Mouse (Mus musculus): ENCODE results near the gene Ptprg.

Ptprg gene

DNA sequence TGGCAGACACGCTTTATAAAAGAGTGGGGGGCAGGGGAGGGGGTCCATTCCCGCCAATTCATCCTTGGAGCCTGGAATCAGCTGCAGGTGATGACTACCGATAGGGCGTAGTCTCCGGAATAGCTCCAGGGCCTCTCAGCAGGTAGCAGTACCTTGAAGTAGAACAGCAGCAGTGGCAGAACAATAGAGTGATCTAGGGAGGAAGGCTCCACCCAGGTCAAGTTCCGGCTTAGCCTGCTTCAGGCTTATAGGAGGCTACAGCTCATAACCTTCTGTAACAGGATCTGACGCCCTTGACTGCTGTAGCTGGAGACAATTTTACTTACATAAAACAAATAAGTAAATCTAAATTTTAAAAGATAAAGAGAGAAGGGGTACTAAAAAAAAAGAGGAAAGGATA, 554.1 kb downstream of the Ptprg start:
- no peak for DNase-seq

DNA sequence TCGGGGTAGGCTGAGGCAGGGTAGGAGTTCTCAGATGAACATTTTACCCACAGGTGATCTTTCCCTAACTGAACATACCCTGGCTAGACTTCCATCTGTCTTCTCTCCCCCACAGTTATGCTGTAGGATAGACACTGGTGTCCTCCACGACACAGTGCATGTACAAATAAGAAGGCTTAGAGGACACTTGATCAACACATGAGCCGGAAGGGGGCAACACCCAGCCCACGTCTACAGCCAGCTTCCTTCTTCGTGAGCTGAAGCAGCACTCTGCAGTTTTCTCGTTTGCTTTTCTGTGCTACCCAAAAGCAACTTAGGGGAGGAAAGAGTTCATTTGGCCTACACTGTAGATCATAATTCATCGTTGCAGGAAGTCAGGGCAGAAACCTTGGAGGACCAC, 554.7 kb downstream of the Ptprg start:
- DNase-seq = no peak

DNA sequence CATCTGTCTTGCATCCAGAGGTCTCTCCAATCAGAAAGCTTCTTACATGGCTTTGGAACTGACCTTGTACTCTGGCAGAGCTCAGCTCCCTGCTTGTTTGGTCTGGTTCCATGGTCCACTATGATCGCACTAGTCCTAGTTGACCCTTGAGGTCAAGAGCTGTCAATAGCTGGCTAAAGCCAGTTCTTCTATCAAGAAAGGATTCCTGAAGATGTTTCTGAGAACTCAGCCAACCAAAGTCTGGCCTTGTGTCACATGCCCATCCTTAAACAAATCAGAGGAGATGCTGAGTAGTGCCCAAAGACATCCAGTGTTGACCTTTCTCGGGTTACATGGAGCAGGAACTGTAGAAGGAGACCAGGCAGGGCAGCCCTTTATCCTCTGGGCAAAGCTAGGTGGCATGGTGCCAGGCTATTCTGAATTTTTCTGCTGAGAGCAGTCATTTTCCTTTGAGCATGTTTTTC, 559.2 kb downstream of the Ptprg start:
- no peak for DNase-seq

DNA sequence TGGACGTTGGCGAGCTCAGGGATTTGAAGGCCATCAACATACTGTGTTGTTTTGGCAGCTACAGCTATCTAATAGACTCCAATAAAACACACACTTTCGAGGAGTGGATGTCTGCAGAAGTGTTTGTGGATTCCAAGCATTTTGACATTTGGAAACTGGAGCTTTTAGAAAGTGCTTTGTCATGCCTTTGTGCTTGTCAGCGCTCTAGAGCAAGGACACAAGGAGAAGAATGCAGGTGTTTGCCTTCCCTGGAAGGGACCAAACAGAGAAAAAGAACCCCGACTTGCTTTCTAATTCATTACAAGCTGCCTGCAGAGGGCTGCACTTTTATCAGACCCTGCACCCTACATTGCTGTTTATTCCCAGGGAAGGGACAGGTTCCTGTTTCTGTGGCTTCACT, 560.0 kb downstream of the Ptprg start:
- no peak for DNase-seq

DNA sequence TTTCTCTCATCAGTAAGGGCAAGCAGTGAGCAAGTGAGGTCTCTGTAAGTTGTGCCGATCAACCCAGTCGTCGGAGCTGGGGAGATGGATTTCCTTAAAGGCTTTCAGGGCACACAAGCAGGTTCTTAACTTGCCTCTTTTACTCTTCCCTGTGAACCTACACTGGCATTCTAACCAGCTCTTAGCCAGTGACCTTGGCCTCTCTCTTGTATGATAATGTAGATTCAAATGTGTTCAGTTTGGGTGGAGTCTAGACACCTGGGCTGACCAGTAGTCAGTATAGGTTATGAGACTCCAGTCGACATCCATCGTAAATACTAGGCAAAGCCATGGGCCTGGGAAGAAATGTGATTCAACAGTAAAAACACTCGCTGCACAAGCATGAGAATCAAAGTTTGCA, 560.7 kb downstream of the Ptprg start:
- no peak for DNase-seq

DNA sequence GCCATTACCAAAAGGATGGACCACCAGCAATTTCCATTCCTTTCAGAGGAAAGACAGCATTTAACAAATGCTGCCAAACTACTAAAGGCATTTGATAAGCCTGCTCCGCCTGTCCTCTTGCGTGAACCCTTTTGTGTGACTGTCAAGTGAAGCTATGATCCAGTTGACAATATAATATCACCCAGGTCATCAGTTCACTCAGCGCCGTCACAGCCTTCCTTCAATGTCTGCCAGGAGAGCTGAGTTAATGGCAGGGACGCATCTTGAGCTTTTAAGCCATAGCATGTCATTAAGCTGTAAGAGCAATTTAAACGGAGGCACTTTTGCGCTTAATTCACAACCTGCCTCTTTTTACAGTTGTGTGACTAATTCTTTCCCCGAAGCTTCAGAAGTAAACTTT, 565.9 kb downstream of the Ptprg start:
- no peak for DNase-seq

DNA sequence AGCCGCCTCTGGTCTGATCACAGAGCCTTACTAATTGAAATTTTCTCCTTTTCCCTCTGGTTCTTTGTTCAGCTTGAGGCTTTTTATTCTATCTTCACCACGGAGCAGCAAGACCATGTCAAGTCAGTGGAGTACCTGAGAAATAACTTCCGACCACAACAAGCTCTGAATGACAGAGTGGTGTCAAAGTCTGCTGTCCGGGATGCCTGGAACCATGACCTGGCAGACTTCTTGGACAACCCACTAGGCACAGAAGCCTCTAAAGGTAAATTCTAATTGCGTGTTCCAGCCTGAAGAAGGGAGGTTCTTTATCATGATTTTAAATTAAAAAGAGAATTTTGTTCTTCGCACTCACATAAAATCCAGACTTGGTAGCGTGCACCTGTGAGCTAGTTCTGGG, 568.6 kb downstream of the Ptprg start:
- no peak for DNase-seq

DNA sequence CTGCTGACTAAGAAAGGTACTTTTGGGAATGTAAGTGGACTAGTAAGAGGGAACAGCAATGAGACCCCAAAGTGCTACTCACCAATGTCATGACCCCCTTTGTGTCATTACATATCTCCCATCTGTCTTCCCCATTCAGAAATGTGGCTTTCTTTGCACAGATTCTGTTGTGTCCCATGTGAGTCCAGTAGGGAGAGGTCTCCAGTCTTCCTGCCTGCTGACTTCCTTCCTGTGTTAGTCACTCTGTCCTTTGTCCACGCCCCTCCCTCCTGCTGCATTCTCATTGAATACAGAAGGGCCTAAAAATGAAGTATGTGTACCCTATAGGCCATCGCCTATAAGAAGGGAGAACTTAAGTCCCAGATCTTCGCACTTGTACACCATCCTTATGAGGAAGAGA, 571.4 kb downstream of the Ptprg start:
- DNase-seq = no peak

DNA sequence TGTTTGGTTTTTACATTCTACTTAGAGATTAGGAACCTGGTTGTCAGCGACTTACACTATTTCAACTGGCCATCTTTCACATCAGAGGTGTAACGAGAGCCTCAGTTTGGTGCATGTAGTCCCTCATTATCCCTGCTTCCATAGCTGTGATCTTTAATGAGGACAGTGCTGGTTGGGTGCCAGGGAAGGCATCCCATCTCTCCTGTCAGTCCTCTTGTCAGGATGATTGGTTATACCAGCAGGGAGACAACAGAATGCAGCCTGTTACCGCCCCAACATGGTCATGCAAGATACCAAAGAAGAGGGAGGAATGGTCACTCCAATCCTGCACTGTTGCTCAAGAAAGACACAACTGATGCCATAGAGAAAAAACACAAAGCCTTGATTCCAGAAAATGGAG, 574.6 kb downstream of the Ptprg start:
- no peak for DNase-seq

DNA sequence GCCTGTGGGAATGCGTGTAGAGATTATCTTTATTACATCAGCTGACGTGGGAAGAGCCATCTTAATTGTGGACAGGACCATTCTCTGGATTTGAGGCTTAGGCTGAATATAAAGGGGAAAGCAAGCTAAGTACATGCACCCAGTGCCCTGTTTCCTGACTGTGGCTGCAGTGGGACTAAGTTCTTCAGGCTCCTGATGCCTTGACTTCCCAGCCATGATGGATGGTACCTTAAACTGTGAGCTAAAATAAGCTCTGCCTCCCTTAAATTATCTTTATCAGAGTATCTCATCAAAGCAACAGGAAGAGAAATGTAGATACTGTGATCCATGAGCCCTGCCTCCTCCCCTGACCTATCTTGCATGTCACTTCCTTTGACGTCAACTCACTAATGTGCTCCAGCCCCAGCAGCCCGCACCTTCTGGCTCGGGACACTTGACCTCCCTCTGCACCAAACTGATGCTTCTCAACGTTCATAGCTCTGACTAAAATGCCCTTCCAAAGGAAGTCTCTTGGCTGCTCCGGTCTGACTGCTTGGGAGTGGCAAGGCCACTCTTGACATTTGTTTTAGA, 578.8 kb downstream of the Ptprg start:
- DNase-seq = no peak

DNA sequence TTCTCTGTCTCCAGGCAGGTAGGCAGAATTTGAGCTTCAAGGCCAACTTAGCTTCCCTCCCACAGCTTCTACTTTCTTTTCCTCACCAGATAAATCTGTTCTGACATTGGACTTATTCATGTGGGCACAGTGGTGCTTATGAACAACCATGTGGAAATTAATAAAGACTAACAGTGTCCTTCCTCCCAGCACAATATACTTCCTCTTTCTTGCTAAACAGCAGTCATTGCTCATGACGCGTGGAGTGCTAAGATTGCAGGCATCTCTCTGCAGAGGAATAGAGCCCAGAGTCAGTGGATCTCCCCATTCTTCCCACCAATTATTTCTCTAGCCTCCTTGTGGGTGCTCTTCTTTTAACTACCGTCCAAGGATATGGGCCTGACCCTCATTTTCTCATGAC, 579.8 kb downstream of the Ptprg start:
- DNase-seq = no peak

DNA sequence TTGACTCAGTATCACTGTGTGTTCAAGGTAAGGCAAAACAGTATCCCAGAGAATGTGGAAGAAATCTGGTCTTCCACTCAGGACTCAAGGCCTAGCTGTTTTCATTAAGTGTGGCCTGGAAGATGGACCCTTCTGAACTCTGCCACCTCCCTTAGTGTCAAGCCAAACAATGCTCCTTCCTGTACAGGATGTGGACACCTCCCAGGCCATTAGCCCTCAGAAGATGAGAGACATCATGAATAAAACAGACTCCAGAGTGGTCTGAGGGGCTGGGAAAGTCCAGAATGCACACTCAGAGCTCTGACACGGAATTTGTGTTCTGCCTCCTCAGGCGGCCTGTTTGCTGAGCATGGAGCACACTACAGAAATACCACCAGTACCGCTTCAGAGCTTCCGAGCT, 581.2 kb downstream of the Ptprg start:
- DNase-seq = no peak

DNA sequence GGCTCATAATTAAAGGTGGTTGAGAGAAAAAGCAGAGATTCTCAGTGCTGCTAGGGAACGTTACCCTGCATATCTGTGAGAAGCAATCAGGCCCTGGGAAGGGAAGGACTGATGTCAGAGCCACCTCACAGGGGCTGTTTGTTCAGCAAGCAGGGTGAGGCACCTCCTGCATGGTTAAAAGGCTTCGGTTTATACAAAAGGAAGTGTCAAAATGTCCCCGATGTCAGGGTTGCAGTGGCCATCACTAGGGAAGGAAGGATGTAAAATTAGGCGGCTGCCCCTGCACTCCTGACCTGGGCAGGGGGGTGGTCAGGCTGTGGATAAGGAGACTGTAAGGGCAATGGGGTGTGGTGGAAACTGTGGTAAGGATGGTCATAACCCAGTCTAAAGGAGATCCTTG, 583.2 kb downstream of the Ptprg start:
- no peak for DNase-seq

DNA sequence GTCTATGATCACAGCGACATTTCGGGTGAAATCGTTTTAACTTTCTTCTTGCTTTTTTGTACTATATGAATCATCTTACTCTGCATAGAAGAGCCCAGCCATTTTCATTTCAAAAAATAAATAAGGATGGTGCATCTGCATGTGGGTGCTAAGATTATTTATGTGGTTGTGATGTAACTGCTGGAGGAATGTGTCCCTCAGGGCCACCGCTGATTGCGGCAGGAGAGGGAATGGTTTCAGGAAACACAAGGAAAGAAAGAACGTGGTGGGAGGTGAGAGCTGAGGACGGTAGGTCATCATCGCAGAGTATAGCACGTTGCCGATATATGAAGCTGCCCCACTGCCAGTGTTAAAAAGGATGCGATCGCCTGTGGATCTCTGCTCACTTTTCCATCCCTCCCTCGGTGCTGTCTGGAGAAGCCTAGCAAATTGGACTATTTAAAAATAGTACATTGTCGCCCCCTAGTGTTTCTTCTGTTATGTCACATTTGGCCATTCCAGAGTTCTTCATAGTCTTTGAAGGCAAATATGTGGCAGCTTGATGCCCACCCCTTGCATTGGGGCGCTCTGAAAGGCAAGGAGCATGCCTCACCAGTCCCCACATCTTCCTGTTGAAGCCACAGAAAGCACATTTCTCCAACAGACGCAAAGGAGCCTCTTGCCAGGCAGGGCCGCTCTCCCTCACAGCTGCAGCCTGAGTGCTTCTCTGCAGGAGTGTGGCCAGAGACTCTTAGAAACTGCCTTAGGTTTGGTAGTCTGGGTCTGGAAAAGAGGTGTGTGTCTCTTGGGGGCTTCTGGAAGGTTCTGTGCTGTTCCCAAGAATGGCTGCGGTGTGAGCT, 586.5 kb downstream of the Ptprg start:
- no peak for DNase-seq

DNA sequence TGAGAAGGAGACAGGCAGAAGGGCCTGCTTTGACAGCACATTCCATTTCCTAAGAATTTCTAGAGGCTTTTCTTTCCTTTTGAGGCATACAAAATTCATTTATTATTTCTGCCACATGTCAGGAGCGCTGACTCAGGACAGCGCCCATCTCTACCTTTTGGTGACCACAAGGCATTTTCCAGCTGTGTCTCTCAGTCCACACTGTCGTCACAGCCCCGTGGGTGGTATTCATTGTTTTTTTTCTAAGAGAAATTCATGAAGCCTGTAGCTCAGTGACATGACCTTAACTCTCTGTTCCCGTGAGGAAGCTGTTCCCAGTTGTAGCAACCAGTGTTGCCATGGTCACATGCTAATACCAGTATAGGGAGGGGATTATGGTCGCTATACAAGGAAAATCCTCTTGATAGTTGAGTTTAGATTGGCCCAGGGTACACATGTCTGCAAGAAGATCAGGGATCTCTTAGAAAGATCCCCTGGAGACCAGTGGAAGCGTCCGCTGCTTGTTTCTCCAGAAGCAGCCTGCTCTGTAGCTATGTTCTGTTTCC, 590.7 kb downstream of the Ptprg start:
- DNase-seq = no peak

DNA sequence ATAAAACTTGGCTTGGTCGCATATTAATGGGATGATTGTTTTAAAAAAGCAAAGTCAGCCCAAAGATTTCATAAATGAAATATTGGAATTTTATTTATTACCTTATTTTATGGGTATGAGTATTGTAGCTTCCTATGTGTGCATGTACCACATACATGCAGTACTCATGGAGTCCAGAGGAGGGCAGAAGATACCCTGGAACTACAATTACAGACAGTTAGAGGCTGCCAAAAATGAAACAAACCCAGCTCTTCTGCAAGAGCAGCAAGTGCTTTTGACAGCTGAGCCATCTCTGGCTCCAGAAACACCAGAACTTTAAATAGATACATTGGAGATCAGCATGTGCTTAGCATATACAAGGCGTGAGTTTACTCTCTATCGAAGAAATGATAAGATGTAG, 592.6 kb downstream of the Ptprg start:
- no peak for DNase-seq

DNA sequence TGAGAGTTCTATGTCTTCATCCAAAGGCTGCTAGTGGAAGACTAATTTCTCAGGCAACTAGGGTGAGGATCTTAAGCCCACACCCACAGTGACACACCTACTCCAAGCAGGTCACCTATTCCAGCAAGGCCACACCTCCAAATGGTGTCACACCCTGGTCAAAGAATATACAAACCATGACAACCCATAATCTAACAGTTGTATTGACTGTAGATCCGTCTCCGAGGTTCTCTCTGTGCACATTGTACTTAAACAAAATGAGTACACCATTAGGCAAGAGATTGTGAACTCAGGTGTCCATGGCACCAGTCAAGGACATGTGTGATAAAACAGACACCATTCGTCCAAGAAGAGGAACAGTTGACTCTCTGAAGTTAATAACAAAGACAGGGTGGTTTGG, 596.2 kb downstream of the Ptprg start:
- no peak for DNase-seq

DNA sequence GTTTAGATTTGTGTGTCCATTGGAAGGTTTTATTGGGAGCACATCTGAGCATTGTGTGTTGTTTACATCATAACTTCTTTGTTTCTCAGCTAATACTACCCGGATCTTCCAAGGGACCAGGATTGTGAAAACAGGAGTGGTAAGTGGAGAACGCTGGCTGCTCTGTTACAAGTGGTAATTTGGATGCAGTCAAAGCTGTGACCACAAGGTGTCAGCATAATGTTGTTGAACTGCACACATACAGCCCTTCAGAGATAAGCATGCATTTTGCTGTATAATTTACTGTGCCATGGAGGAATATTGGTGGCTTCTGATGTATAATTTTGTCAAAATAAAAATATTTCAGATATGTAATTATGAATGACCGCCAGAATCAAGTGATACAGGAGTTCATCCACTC, 598.6 kb downstream of the Ptprg start:
- DNase-seq = no peak

DNA sequence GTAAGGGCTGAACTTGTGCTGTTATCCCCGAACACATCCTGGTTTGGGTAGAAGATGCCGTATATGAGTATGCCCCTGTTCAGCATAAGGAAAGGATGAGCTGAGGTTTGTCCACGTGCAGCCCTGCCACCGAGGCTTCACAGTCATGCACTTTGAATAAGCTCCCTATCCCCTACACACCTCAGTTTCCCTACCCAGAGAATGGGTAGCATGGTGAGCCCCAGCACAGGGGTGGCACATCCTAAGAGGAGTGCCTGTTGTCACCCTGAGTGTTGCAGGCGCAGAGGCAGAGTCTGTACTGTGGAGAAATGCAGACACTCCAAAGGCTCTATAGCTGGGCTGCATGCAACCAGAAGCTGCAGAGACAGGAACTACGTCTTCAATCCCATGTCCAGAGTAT, 599.4 kb downstream of the Ptprg start:
- DNase-seq = no peak

DNA sequence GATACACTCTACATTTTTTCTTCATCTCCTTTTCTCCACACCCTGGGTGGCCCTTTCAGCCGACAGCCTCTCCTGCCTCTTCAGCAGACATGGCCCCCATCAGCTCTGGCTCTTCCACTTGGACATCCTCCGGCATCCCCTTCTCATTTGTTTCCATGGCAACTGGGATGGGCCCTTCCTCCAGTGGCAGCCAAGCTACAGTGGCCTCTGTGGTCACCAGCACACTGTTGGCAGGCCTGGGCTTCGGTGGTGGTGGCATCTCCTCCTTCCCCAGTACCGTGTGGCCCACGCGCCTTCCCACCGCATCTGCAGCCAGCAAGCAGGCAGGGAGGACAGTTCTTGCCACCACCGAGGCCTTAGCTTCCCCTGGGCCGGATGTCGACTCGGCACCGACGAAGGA, 600.3 kb downstream of the Ptprg start:
- no peak for DNase-seq

DNA sequence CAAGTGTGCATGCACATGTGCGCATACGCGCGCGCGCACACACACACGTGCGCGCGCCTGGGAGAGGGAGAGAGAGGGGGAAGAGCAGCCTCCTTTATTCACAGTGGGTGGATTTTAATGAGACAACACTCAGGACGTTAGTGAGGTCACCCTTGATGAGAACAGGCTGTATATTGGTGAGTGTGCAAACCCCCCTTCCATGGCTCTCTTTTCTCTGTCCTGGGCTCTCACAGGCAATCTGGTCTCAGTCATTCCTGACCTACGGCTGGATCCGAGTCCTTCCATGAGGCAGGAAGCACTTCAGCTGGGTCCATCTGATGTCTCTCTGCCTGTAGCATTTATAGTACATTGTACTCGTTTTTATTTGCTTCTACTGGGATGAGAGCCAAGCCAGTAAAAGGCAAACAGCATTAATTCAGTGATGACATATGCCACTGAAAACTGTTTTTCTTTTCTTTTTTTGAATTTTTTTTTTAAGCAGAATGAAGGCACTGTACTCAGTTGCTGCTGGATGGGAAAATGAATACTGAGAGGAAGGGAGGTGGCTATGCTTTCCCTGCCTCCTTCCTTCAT, 608.5 kb downstream of the Ptprg start:
- DNase-seq = no peak

DNA sequence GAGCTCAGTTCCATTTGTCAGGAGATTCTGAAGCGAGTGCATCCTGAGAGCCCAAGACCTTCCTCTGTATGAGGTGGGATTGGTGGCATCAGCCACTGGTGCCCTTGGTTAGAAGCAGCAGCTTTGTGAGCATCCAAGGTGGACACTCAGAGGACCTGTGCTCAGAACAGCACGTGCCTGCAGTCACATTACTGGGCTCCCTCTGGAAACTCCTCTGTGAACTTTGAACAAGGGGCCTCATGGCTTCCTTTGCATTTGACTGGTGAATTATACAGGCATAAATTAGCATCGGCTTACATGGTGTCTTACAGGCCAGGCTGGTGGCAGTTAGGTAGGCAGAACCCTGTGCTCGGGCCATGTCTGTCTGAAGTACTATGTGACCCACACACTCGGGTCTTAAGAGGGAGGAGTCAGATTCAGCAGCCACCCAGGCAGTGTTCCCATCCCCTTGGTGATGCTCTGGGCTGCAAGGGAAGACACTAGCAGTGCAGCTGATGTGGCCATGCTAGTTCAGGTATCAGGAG, 609.1 kb downstream of the Ptprg start:
- DNase-seq = no peak

DNA sequence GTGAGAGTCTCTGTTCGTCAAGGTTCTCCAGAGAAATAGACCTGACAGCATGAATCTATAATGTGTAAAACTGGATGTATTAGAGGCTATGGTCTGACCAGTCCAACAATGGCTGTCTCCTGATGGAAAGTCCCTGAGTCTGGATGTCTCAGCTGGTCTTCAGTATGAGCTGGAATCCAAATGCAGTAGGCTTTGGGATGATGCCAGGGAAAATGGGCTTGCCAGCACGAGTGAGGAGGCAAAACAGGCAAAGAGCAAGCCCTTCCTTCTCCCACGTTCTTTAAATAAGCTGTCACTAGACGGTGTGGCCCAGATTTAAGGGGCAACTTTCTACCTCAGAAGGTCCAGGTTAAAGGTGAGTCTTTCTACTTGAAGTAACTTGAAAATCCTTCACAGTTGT, 609.9 kb downstream of the Ptprg start:
- no peak for DNase-seq

DNA sequence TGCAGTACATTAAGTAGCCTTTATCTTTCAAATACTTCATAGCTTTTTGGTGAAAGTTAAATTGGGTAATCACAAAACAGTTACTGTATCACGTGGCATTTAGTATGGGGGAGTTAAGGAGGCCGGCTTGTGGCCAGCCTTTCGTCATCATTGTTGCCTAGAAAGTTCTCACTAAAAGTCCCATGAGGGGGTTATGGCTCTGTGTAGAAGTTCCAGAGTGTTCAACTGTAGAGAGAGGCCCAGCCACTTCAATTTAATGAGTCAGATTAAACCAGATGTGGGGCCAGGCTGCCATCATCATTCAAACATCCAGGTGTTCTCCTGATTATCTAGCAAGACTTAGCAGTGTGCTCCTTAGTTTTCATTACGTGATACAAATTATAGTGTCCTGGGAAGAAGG, 613.9 kb downstream of the Ptprg start:
- DNase-seq = no peak

Data from thymus, adult 18-20 months (tissue).